Mouse (Mus musculus) retina, postnatal 7 days (tissue): ENCODE measurements around the gene Fam47c.

Experiments
- DNase-seq: peaks from one replicate; pipeline ENCODE4 v3.0.0-alpha.2; 2012; ENCODE audit warnings: low read depth, low spot score

The Fam47c gene

GRCm38 (mm10) chrX:78737463-78737862 lies at the start of gene Fam47c:
Gene Fam47c (plus strand): TSS chrX:78737763.
- no peak for DNase-seq

DNA sequence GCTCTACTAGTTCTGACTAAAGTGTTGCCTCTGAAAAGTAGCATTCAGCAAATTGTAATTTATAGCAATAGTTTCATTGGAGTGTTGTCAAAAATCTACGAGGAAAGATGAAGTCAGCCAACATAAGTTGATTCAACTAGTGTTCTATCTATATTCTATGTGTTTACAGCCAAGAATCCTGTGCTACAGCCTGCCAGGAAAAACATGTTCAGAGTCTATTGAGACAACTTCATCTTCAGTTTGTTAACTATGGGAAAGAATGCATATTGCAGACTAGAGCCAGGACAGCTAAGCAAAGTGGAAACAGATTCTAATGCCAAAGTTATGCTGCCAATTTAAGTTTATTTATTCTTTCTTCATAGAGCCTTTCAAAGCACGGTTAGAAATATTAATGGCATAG lies 31.8 kb downstream of the Fam47c start:
- no peak for DNase-seq

DNA sequence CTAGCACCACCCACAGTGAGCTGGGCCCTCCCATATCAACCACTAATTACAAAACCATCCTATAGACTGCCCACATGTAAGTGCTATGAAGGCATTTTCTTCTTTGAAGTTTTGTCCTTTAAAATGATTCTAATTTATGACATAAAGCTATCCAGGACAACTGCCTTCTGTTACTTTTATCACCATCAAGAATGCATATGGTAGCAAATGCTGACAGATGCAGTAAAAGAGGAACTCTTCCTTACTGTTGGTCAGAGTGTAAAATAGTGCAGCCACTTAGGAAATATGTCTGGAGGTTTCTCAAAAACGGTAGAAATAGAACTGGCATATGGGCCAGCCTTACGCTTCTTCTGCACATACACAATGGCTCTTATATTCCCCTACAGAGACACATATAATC lies 39.5 kb downstream of the Fam47c start:
- no peak for DNase-seq
